Mouse (Mus musculus) heart, embryonic 13.5 days (tissue): ENCODE results near the gene Timp2. TPM values are rescaled to one million over a fixed set of nuclear protein-coding genes. Genes with fewer than 3 reads are reported as not detected.
"Not testable (repeated sequence)": the region's sequence is repeated elsewhere in the genome, so short reads cannot be mapped to it uniquely, and the experiment has no call there.

Experiments
- ATAC-seq: fragments of 200-750 bp; cut with Nextera tagmentation; 2 replicates; pipeline ENCODE4 v1.8.0; 2017; ENCODE audit warnings: moderate TSS enrichment; ENCODE audit not compliant: insufficient number of reproducible peaks, low FRiP score, low TSS enrichment; ENCODE audit errors: extremely low read depth
- H3K27ac ChIP-seq: fragments of 300-500 bp; sonication (generic); replicated peaks from 2 replicates; pipeline ENCODE4 v1.5.1; 2015; ENCODE audit warnings: moderate library complexity, mild to moderate bottlenecking, inconsistent platforms
- H3K27me3 ChIP-seq: fragments of 300-500 bp; sonication (generic); replicated peaks from 2 replicates; pipeline ENCODE4 v1.6.1; 2015; ENCODE audit warnings: mild to moderate bottlenecking, inconsistent platforms
- H3K36me3 ChIP-seq: fragments of 300-500 bp; sonication (generic); 2 replicates; pipeline ENCODE4 v1.6.1; 2015; ENCODE audit warnings: mild to moderate bottlenecking, inconsistent platforms
- H3K4me1 ChIP-seq: fragments of 300-500 bp; sonication (generic); 2 replicates; pipeline ENCODE4 v1.6.1; 2015; ENCODE audit warnings: inconsistent platforms
- H3K4me2 ChIP-seq: fragments of 300-500 bp; sonication (generic); 2 replicates; pipeline ENCODE4 v1.6.1; 2015; ENCODE audit warnings: inconsistent platforms, mild to moderate bottlenecking, moderate library complexity
- H3K4me3 ChIP-seq: fragments of 300-500 bp; sonication (generic); 2 replicates; pipeline ENCODE4 v1.5.1; 2015; ENCODE audit warnings: moderate library complexity, mild to moderate bottlenecking, inconsistent platforms
- H3K9ac ChIP-seq: fragments of 300-500 bp; sonication (generic); 2 replicates; pipeline ENCODE4 v1.6.1; 2015; ENCODE audit warnings: inconsistent platforms, mild to moderate bottlenecking, moderate library complexity
- H3K9me3 ChIP-seq: fragments of 300-500 bp; sonication (generic); 2 replicates; pipeline ENCODE4 v1.6.1; 2016; ENCODE audit warnings: inconsistent platforms
- WGBS: fragments of 180-500 bp; shearing (Covaris S2); methylation state at CpG from one replicate; pipeline ENCODE4 v1.1.7; 2015; ENCODE audit warnings: mixed read lengths; 5-methylcytosine and 5-hydroxymethylcytosine counted together
- polyA plus RNA-seq: library from polyadenylated mRNA; unstranded; fragments of >200 nt; fragmentation: Nextera tagmentation; extraction: Ambion mirVana; gene quantifications from 2 replicates; pipeline ENCODE4 v1.2.1, GENCODE M21; 2015

Gene Timp2
- polyA plus RNA-seq, 1 experiment from 2014 or later = 63.6 TPM

DNA sequence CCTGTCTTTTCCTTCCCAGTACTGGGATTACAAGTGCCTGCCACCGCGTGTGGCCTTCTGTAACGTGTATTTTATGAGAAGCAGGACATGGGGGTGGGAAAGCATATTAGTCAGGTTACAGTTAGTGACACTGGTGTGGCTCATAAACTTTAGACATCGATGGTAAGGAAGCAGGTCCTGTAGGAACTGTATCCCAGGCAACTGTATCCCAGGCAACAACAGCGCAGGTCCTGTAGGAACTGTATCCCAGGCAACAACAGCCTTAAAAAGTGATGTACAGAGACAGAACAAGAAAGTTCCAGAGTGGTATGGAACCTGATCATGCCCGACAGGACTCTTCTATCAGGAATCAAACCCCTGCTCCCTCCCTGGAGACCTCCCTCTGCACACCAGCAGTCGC, 34.0 kb downstream of the Timp2 start:
- H3K9ac ChIP-seq = no peak overlapping the region; the same call in 1 of the 2 replicates
- H3K27ac ChIP-seq = no peak overlapping the region
- ATAC-seq = no peak
- no peak overlapping the region for H3K4me3 ChIP-seq
- H3K4me1 ChIP-seq = peaks cover 33% of the 10 kb centered on the region
- peaks cover 38% of the 10 kb centered on the region for H3K36me3 ChIP-seq
- no peaks in the 10 kb centered on the region for H3K27me3 ChIP-seq
- 79% methylated on average over 7 of the region's 7 CpGs for WGBS
- H3K4me2 ChIP-seq = no peak overlapping the region
- H3K9me3 ChIP-seq = no peaks in the 10 kb centered on the region

DNA sequence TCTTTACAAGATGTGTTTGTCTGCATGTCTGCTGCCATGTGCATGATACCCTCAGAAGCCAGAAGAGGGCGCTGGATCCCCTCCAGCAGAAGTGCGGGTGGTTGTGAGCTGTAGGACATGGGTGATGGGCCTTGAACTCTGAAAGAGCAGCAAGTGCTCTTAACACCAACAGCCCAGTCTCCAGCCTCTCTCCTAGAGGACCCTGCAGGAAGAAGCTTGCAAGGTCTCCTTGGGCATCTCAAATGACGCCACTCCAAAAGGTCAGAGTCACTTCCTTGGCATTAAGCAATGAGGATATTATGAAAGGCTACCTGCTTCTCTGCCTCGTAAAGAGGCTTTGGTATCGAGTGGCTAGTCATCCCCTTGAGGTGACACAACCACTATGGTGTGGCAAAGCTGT, 36.9 kb downstream of the Timp2 start:
- Histone ChIP-seq H3K9me3 (no peaks in the 10 kb centered on the region), H3K4me2 (no peak overlapping the region), H3K4me1 (peaks cover 20% of the 10 kb centered on the region), H3K36me3 (peaks cover 58% of the 10 kb centered on the region), H3K9ac (no peak overlapping the region), H3K4me3 (no peak overlapping the region), H3K27ac (no peak overlapping the region), H3K27me3 (no peaks in the 10 kb centered on the region)
- no peak for ATAC-seq
- 53% methylated on average over 5 of the region's 5 CpGs for WGBS

GRCm38 (mm10) chr11:118317129-118317528, 38.4 kb downstream of the Timp2 start:
- Histone ChIP-seq H3K9me3 (no peaks in the 10 kb centered on the region), H3K27ac (peak overlapping the region; percentile 42; the same call in 1 of the 2 replicates), H3K36me3 (peaks cover 72% of the 10 kb centered on the region), H3K27me3 (no peaks in the 10 kb centered on the region), H3K9ac (0 out of 2 replicates have a peak overlapping the region, but pooled peaks have one; percentile 7), H3K4me3 (no peak overlapping the region), H3K4me2 (no peak overlapping the region), H3K4me1 (peaks cover 17% of the 10 kb centered on the region)
- no peak for ATAC-seq
- 13% methylated on average over 7 of the region's 7 CpGs for WGBS

DNA sequence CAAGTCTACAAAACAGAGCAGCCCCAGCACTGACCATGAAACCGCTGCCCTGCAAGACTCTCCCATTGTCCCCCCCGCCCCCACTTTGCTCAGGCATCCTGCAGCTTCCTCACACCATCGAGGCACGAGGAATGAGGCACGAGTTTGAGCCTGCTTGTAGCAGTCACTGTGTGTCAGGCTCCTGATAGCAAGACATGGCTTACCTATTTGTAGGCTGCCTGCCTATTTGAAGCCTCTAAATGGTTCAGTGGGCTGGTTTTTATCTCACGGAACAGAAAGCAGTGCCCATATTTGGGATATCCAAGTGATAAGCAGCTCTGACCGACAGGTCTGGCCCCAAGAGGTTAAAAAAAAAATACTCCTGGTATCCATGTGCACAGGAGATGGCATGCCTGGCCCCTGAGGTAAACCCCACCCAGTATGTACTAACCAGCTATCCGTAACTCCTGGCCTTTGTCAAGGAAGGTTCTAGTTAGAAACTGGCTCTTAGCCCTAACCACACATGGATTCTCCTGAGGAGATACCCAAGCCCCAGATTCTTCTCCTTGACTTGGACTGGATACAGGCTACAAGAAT, 39.2 kb downstream of the Timp2 start:
- peaks cover 17% of the 10 kb centered on the region for H3K4me1 ChIP-seq
- no peak overlapping the region for H3K4me3 ChIP-seq
- peak overlapping the region; percentile 42 for H3K27ac ChIP-seq
- H3K9ac ChIP-seq = no peak overlapping the region
- 35% methylated on average over 8 of the region's 8 CpGs for WGBS
- H3K4me2 ChIP-seq = no peak overlapping the region
- ATAC-seq = no peak
- peaks cover 80% of the 10 kb centered on the region for H3K36me3 ChIP-seq
- H3K27me3 ChIP-seq = no peaks in the 10 kb centered on the region
- no peaks in the 10 kb centered on the region for H3K9me3 ChIP-seq

GRCm38 (mm10) chr11:118312132-118312723, 43.3 kb downstream of the Timp2 start:
- no peak overlapping the region for H3K9ac ChIP-seq
- no peak overlapping the region for H3K4me3 ChIP-seq
- H3K9me3 ChIP-seq = peaks cover 12% of the 10 kb centered on the region
- peaks cover 14% of the 10 kb centered on the region for H3K4me1 ChIP-seq
- 67% methylated on average over 6 of the region's 6 CpGs for WGBS
- no peak overlapping the region for H3K4me2 ChIP-seq
- no peak overlapping the region for H3K27ac ChIP-seq
- ATAC-seq = no peak
- H3K27me3 ChIP-seq = no peaks in the 10 kb centered on the region
- peaks cover 86% of the 10 kb centered on the region for H3K36me3 ChIP-seq

- WGBS = 88% methylated on average over 2 of the region's 2 CpGs
- H3K4me3 ChIP-seq, H3K9ac ChIP-seq, H3K4me2 ChIP-seq, ATAC-seq, H3K4me1 ChIP-seq, H3K27ac ChIP-seq, H3K27me3 ChIP-seq: not testable (repeated sequence)
- Histone ChIP-seq H3K9me3 (peaks cover 12% of the 10 kb centered on the region), H3K36me3 (peaks cover 69% of the 10 kb centered on the region)
Observed at GRCm38 (mm10) chr11:118307962-118308361, 47.6 kb downstream of the Timp2 start.

GRCm38 (mm10) chr11:118303959-118304358, 51.6 kb downstream of the Timp2 start:
- H3K27me3 ChIP-seq, ATAC-seq, H3K27ac ChIP-seq, H3K9me3 ChIP-seq, H3K9ac ChIP-seq, H3K4me1 ChIP-seq, H3K4me2 ChIP-seq, H3K4me3 ChIP-seq: not testable (repeated sequence)
- H3K36me3 ChIP-seq = peaks cover 55% of the 10 kb centered on the region
- WGBS = 87% methylated on average over 4 of the region's 4 CpGs

DNA sequence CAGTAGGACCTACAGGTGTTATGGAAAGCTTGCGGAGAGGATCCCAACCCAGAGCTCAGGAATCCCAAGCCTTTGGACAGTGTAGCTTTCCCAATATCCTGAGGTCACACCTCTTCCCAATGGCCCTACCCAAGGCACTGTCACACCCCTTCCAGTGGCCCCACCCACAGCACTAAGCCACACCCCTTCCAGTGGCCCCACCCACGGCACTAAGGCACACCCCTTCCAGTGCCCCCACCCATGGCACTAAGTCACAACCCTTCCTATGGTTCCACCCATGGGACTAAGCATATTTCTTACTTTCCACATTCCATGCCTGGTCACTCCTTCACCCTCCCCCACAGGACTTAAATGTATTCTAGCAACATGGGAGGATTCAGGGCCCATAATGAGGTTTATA, 56.7 kb downstream of the Timp2 start:
- Histone ChIP-seq H3K36me3 (peaks cover 33% of the 10 kb centered on the region), H3K4me3 (no peak overlapping the region), H3K4me2 (no peak overlapping the region), H3K27me3 (no peaks in the 10 kb centered on the region), H3K27ac (no peak overlapping the region), H3K9me3 (no peaks in the 10 kb centered on the region), H3K9ac (no peak overlapping the region), H3K4me1 (no peaks in the 10 kb centered on the region)
- ATAC-seq = no peak
- 76% methylated on average over 2 of the region's 2 CpGs for WGBS

DNA sequence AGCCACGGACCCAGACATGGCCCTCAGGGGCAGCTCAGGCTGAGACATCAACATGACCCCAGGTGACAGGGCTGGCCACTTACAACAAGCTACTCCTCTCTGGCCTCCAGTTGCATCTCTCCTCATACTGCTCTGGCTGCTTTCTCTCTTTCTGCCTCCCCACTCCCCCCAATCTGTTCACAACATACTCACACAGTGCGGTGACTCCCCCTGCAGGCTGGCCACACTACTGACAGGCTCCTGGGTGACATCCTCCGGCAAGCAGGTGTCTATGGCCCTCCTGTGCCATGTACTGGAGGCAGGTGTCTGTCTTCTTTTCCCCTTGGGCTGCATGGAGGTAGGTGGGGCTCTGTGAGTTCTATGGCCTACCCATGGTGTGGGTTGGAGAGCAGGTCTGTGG, 57.6 kb downstream of the Timp2 start:
- WGBS = 75% methylated on average over 3 of the region's 3 CpGs
- Histone ChIP-seq H3K27me3 (no peaks in the 10 kb centered on the region), H3K9ac (no peak overlapping the region), H3K4me3 (no peak overlapping the region), H3K4me1 (no peaks in the 10 kb centered on the region), H3K9me3 (no peaks in the 10 kb centered on the region), H3K36me3 (peaks cover 25% of the 10 kb centered on the region), H3K27ac (no peak overlapping the region), H3K4me2 (no peak overlapping the region)
- ATAC-seq = no peak

- H3K9me3 ChIP-seq = no peaks in the 10 kb centered on the region
- 77% methylated on average over 2 of the region's 2 CpGs for WGBS
- ATAC-seq = no peak
- no peak overlapping the region for H3K4me3 ChIP-seq
- no peaks in the 10 kb centered on the region for H3K27me3 ChIP-seq
- H3K4me2 ChIP-seq = no peak overlapping the region
- no peaks in the 10 kb centered on the region for H3K36me3 ChIP-seq
- no peak overlapping the region for H3K27ac ChIP-seq
- H3K9ac ChIP-seq = no peak overlapping the region
- peaks cover 6% of the 10 kb centered on the region for H3K4me1 ChIP-seq
Observed at GRCm38 (mm10) chr11:118295026-118295425, 60.5 kb downstream of the Timp2 start.

- no peak overlapping the region for H3K4me2 ChIP-seq
- H3K9me3 ChIP-seq = no peaks in the 10 kb centered on the region
- no peak overlapping the region for H3K27ac ChIP-seq
- peaks cover 21% of the 10 kb centered on the region for H3K4me1 ChIP-seq
- peaks cover 1% of the 10 kb centered on the region; the same call in 1 of the 2 replicates for H3K36me3 ChIP-seq
- WGBS = 61% methylated on average over 6 of the region's 6 CpGs
- ATAC-seq = no peak
- H3K9ac ChIP-seq = no peak overlapping the region
- no peaks in the 10 kb centered on the region for H3K27me3 ChIP-seq
- no peak overlapping the region for H3K4me3 ChIP-seq
Observed at GRCm38 (mm10) chr11:118292671-118293070, 62.9 kb downstream of the Timp2 start.
